Mouse (Mus musculus) stomach, embryonic 15.5 days (tissue): Measurements from ENCODE around the gene Uso1. TPM values are rescaled to one million over a fixed set of nuclear protein-coding genes. Genes with fewer than 3 reads are reported as not detected.
A peak's percentile ranks its signal among the peaks of the same experiment; 100 is the strongest.

Experiments used
- ATAC-seq: fragments of 200-750 bp; cut with Nextera tagmentation; 2 replicates; pipeline ENCODE4 v1.8.0; 2017; ENCODE audit warnings: low read depth, moderate number of reproducible peaks, moderate TSS enrichment; ENCODE audit not compliant: insufficient read depth, low FRiP score
- H3K27ac ChIP-seq: fragments of 300-500 bp; sonication (generic); 2 replicates; pipeline ENCODE4 v1.5.1; 2015; ENCODE audit warnings: mild to moderate bottlenecking, inconsistent platforms
- H3K27me3 ChIP-seq: fragments of 300-500 bp; sonication (generic); replicated peaks from 2 replicates; pipeline ENCODE4 v1.6.1; 2015; ENCODE audit warnings: inconsistent platforms
- H3K36me3 ChIP-seq: fragments of 300-500 bp; sonication (generic); 2 replicates; pipeline ENCODE4 v1.6.1; 2015; ENCODE audit warnings: inconsistent platforms
- H3K4me1 ChIP-seq: fragments of 300-500 bp; sonication (generic); 2 replicates; pipeline ENCODE4 v1.6.1; 2015; ENCODE audit warnings: inconsistent platforms
- H3K4me2 ChIP-seq: fragments of 300-500 bp; sonication (generic); 2 replicates; pipeline ENCODE4 v1.6.1; 2015; ENCODE audit warnings: mild to moderate bottlenecking, inconsistent platforms
- H3K4me3 ChIP-seq: fragments of 300-500 bp; sonication (generic); replicated peaks from 2 replicates; pipeline ENCODE4 v1.5.1; 2015; ENCODE audit warnings: inconsistent platforms
- H3K9ac ChIP-seq: fragments of 300-500 bp; sonication (generic); 2 replicates; pipeline ENCODE4 v1.6.1; 2015; ENCODE audit warnings: inconsistent platforms
- H3K9me3 ChIP-seq: fragments of 300-500 bp; sonication (generic); 2 replicates; pipeline ENCODE4 v1.6.1; 2016; ENCODE audit warnings: inconsistent platforms
- WGBS: fragments of 180-500 bp; shearing (Covaris S2); methylation state at CpG from one replicate; pipeline ENCODE4 v1.1.7; 2015; 5-methylcytosine and 5-hydroxymethylcytosine counted together
- polyA plus RNA-seq: library from polyadenylated mRNA; unstranded; fragments of >200 nt; fragmentation: Nextera tagmentation; extraction: Ambion mirVana; gene quantifications from 2 replicates; pipeline ENCODE4 v1.2.1, GENCODE M21; 2015

The Uso1 gene
- polyA plus RNA-seq, 1 experiment from 2014 or later = 46.0 TPM

GRCm38 (mm10) chr5:92231836-92232235, 94.1 kb downstream of the Uso1 start:
- ATAC-seq = no peak
- no peaks in the 10 kb centered on the region for H3K9me3 ChIP-seq
- H3K4me3 ChIP-seq = no peak overlapping the region
- H3K4me1 ChIP-seq = 0 out of 2 replicates have a peak, but pooled peaks cover 5% of the 10 kb centered on the region
- H3K4me2 ChIP-seq = no peak overlapping the region
- 76% methylated on average over 10 of the region's 10 CpGs for WGBS
- H3K36me3 ChIP-seq = no peaks in the 10 kb centered on the region
- H3K27ac ChIP-seq = no peak overlapping the region
- no peaks in the 10 kb centered on the region for H3K27me3 ChIP-seq
- H3K9ac ChIP-seq = no peak overlapping the region

GRCm38 (mm10) chr5:92233366-92233765, 95.6 kb downstream of the Uso1 start:
- H3K27ac ChIP-seq = no peak overlapping the region
- H3K4me2 ChIP-seq = no peak overlapping the region
- H3K4me1 ChIP-seq = 0 out of 2 replicates have a peak, but pooled peaks cover 5% of the 10 kb centered on the region
- H3K9ac ChIP-seq = no peak overlapping the region
- no peak for ATAC-seq
- H3K9me3 ChIP-seq = no peaks in the 10 kb centered on the region
- 89% methylated on average over 4 of the region's 4 CpGs for WGBS
- H3K4me3 ChIP-seq = no peak overlapping the region
- H3K27me3 ChIP-seq = no peaks in the 10 kb centered on the region
- H3K36me3 ChIP-seq = no peaks in the 10 kb centered on the region

GRCm38 (mm10) chr5:92234939-92235557, 97.3 kb downstream of the Uso1 start:
- no peaks in the 10 kb centered on the region for H3K27me3 ChIP-seq
- H3K4me2 ChIP-seq = peak overlapping the region; percentile 32
- no peak overlapping the region for H3K9ac ChIP-seq
- H3K4me3 ChIP-seq = no peak overlapping the region
- H3K36me3 ChIP-seq = no peaks in the 10 kb centered on the region
- peak; percentile 67; the same call in 1 of the 2 replicates for ATAC-seq
- 20% methylated on average over 5 of the region's 5 CpGs for WGBS
- H3K4me1 ChIP-seq = 0 out of 2 replicates have a peak, but pooled peaks cover 5% of the 10 kb centered on the region
- H3K27ac ChIP-seq = peak overlapping the region; percentile 57; the same call in 1 of the 2 replicates
- H3K9me3 ChIP-seq = no peaks in the 10 kb centered on the region

GRCm38 (mm10) chr5:92239333-92240232, 101.8 kb downstream of the Uso1 start:
- no peaks in the 10 kb centered on the region for H3K9me3 ChIP-seq
- 0 out of 2 replicates have a peak, but pooled peaks cover 5% of the 10 kb centered on the region for H3K4me1 ChIP-seq
- H3K9ac ChIP-seq = no peak overlapping the region
- 40% methylated on average over 29 of the region's 29 CpGs for WGBS
- H3K27me3 ChIP-seq = no peaks in the 10 kb centered on the region
- ATAC-seq = peak; percentile 29; the same call in 1 of the 2 replicates
- no peak overlapping the region for H3K27ac ChIP-seq
- H3K36me3 ChIP-seq = no peaks in the 10 kb centered on the region
- no peak overlapping the region for H3K4me3 ChIP-seq
- 0 out of 2 replicates have a peak overlapping the region, but pooled peaks have one; percentile 19 for H3K4me2 ChIP-seq

- no peak for ATAC-seq
- H3K27me3 ChIP-seq = no peaks in the 10 kb centered on the region
- no peak overlapping the region for H3K27ac ChIP-seq
- no peak overlapping the region for H3K4me2 ChIP-seq
- no peak overlapping the region for H3K9ac ChIP-seq
- no peaks in the 10 kb centered on the region for H3K36me3 ChIP-seq
- H3K9me3 ChIP-seq = no peaks in the 10 kb centered on the region
- WGBS = 95% methylated on average over 12 of the region's 12 CpGs
- H3K4me1 ChIP-seq = no peaks in the 10 kb centered on the region
- H3K4me3 ChIP-seq = no peak overlapping the region
Observed at GRCm38 (mm10) chr5:92240769-92241168, 103.0 kb downstream of the Uso1 start.

- no peaks in the 10 kb centered on the region for H3K4me1 ChIP-seq
- 96% methylated on average over 2 of the region's 2 CpGs for WGBS
- no peak for ATAC-seq
- no peaks in the 10 kb centered on the region; the same call in 1 of the 2 replicates for H3K9me3 ChIP-seq
- no peaks in the 10 kb centered on the region for H3K27me3 ChIP-seq
- no peak overlapping the region for H3K4me3 ChIP-seq
- H3K9ac ChIP-seq = no peak overlapping the region
- H3K27ac ChIP-seq = no peak overlapping the region
- H3K36me3 ChIP-seq = no peaks in the 10 kb centered on the region
- H3K4me2 ChIP-seq = no peak overlapping the region
Observed at GRCm38 (mm10) chr5:92244900-92245299, 107.2 kb downstream of the Uso1 start.

- Histone ChIP-seq H3K9ac (no peak overlapping the region), H3K4me3 (no peak overlapping the region), H3K9me3 (no peaks in the 10 kb centered on the region; the same call in 1 of the 2 replicates), H3K27me3 (no peaks in the 10 kb centered on the region), H3K36me3 (no peaks in the 10 kb centered on the region), H3K4me1 (no peaks in the 10 kb centered on the region), H3K4me2 (no peak overlapping the region), H3K27ac (no peak overlapping the region)
- WGBS = 85% methylated on average over 9 of the region's 9 CpGs
- no peak for ATAC-seq
Observed at GRCm38 (mm10) chr5:92245483-92245882, 107.7 kb downstream of the Uso1 start.

- 82% methylated on average over 11 of the region's 11 CpGs for WGBS
- Histone ChIP-seq H3K27ac (no peak overlapping the region), H3K4me2 (no peak overlapping the region), H3K4me1 (no peaks in the 10 kb centered on the region), H3K27me3 (no peaks in the 10 kb centered on the region), H3K9ac (no peak overlapping the region), H3K9me3 (no peaks in the 10 kb centered on the region; the same call in 1 of the 2 replicates), H3K4me3 (no peak overlapping the region), H3K36me3 (no peaks in the 10 kb centered on the region)
- ATAC-seq = no peak
Observed at GRCm38 (mm10) chr5:92248614-92249013, 110.9 kb downstream of the Uso1 start.

GRCm38 (mm10) chr5:92252031-92252430, 114.3 kb downstream of the Uso1 start:
- ATAC-seq = no peak
- Histone ChIP-seq H3K4me3 (no peak overlapping the region), H3K27me3 (no peaks in the 10 kb centered on the region), H3K9me3 (no peaks in the 10 kb centered on the region; the same call in 1 of the 2 replicates), H3K4me1 (no peaks in the 10 kb centered on the region), H3K36me3 (no peaks in the 10 kb centered on the region), H3K4me2 (no peak overlapping the region), H3K27ac (no peak overlapping the region), H3K9ac (no peak overlapping the region)
- WGBS = 92% methylated on average over 6 of the region's 6 CpGs

Other genes with a start within 250 kb of the Uso1 start
- 89.7 and 96.3 TPM in 2 replicates for gene Rchy1, start 174.9 kb upstream of the Uso1 start, polyA plus RNA-seq
- 0.30 TPM in 1 of 2 replicates, not detected in the other for gene Odaph, start 150.5 kb upstream of the Uso1 start, polyA plus RNA-seq
- gene Cdkl2, start 94.1 kb upstream of the Uso1 start, polyA plus RNA-seq = 3.0 and 3.9 TPM in 2 replicates
- 159 and 163 TPM in 2 replicates for gene G3bp2, start 54.2 kb upstream of the Uso1 start, polyA plus RNA-seq
- not detected in 2 replicates for gene U90926, start 77.5 kb downstream of the Uso1 start, polyA plus RNA-seq
- 0.49 and 0.68 TPM in 2 replicates for gene Ppef2, start 118.3 kb downstream of the Uso1 start, polyA plus RNA-seq
- gene Naaa, start 140.2 kb downstream of the Uso1 start, polyA plus RNA-seq = 18.4 and 19.9 TPM in 2 replicates
- 39.2 and 41.9 TPM in 2 replicates for gene Sdad1, start 172.5 kb downstream of the Uso1 start, polyA plus RNA-seq
- not detected in 2 replicates for gene Cxcl9, start 190.1 kb downstream of the Uso1 start, polyA plus RNA-seq
- 3.5 and 4.0 TPM in 2 replicates for gene Art3, start 193.9 kb downstream of the Uso1 start, polyA plus RNA-seq
- gene Cxcl10, start 211.0 kb downstream of the Uso1 start, polyA plus RNA-seq = 1.3 and 2.0 TPM in 2 replicates